Mouse (Mus musculus): ENCODE data around the gene Rbak.

Gene Rbak

DNA sequence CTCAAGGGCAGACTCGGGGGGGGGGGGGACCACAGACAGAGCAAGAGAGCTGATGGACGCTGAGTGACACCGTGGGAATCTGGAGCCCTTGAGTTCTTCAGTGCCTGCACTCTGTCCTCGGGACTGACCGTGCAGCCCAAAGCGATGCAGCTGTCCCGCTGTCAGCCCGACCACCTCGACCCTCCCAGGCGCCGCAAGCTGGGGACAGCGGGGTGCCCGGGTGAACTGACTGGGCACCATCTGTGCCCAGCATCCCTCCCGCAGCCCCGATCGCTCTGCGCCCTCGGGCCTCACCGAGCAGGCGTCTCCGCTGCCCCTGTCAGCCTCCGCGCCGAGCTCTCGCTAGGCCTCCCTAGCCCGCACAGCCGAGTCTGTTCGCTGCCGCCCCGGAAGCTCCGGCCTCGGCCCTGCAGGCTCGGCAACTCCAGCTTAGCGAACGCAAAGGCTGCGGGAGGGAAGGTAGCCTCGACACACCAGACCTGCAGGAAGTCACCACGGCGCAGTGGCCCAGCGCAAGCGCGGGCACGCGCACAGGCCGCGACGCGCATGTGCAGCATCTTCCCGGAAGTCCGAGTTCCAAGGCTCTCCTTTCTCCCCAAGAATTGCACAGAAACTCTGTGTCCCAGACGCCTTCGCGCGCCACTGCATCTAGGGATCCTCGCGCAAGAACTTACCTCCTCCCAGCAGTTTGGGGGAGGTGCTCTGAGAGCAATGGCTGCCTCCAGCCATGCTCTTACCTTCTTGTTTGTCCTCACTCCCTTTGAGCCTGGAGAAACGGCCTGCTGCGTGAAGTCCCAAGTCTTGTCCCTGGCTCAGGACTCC, at the start of gene Rbak, which contains the start of gene Spdye4b:
Gene Rbak (minus strand): TSS at position 521 of the 822 bp plus-strand sequence.
Gene Spdye4b (plus strand): TSS at position 763 of the 822 bp plus-strand sequence.
- no peak for TF ChIP-seq GATA4 (IDR thresholded peaks at IDR 0.05; ENCODE audit: insufficient replicate concordance, low read length)

- TF ChIP-seq GATA4 (IDR thresholded peaks at IDR 0.05; ENCODE audit: insufficient replicate concordance, low read length), result no peak
Measured at GRCm38 (mm10) chr5:143226790-143227189, 46.2 kb upstream of the Rbak start, which contains the start of gene Spdye4a. TSS of gene Spdye4a (minus strand) at chr5:143226890.

GRCm38 (mm10) chr5:143222287-143222686, 41.7 kb upstream of the Rbak start:
- no peak for TF ChIP-seq GATA4 (IDR thresholded peaks at IDR 0.05; ENCODE audit: insufficient replicate concordance, low read length)

- no peak for TF ChIP-seq GATA4 (IDR thresholded peaks at IDR 0.05; ENCODE audit: insufficient replicate concordance, low read length)
Measured at GRCm38 (mm10) chr5:143220996-143221395, 40.4 kb upstream of the Rbak start.

GRCm38 (mm10) chr5:143213832-143214231, 33.3 kb upstream of the Rbak start:
- no peak for TF ChIP-seq GATA4 (IDR thresholded peaks at IDR 0.05; ENCODE audit: insufficient replicate concordance, low read length)

- no peak for TF ChIP-seq GATA4 (IDR thresholded peaks at IDR 0.05; ENCODE audit: insufficient replicate concordance, low read length)
Measured at GRCm38 (mm10) chr5:143205015-143205414, 24.4 kb upstream of the Rbak start.

DNA sequence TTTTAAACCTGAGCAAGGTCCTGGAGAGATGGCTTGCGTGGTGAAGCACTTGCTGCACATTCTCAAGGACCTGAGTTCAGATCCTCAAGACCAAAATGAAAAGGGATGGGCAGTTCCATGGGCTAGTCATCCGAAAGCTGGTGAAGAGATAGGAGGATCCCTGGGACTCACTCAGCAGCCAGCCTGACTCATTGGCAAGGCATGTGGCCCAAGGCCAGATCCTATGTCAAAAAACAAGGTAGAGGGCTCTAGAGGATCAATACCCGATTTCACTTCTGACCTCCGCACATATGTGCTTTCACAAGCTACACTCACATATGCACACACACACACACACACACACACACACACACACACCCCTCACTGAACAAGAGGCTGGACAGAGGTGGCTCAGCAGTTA, 15.9 kb upstream of the Rbak start:
- no peak for TF ChIP-seq GATA4 (IDR thresholded peaks at IDR 0.05; ENCODE audit: insufficient replicate concordance, low read length)

- TF ChIP-seq GATA4 (IDR thresholded peaks at IDR 0.05; ENCODE audit: insufficient replicate concordance, low read length), result no peak
Measured at GRCm38 (mm10) chr5:143195166-143195565, 14.6 kb upstream of the Rbak start.

DNA sequence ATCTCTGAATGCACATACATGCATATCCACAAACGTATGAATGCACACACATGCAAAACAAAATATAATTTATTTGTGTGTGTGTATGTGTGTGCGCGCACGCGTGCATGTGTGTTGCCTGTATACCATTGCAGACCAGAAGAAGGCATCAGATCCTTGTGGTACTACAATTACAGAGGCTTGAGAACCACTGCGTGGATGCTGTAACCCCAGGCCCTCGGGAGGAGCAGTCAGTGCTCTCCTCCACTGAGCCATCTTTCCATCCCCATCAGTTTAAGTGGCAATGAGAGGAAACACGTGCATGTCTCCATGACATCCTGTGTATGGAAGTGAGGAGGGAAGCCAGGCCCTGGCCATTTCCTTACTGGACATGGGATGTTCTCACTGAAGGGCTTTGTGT, 12.2 kb upstream of the Rbak start:
- no peak for TF ChIP-seq GATA4 (IDR thresholded peaks at IDR 0.05; ENCODE audit: insufficient replicate concordance, low read length)

GRCm38 (mm10) chr5:143179179-143179578, 1.4 kb downstream of the Rbak start:
- TF ChIP-seq GATA4 (IDR thresholded peaks at IDR 0.05; ENCODE audit: insufficient replicate concordance, low read length), result no peak

DNA sequence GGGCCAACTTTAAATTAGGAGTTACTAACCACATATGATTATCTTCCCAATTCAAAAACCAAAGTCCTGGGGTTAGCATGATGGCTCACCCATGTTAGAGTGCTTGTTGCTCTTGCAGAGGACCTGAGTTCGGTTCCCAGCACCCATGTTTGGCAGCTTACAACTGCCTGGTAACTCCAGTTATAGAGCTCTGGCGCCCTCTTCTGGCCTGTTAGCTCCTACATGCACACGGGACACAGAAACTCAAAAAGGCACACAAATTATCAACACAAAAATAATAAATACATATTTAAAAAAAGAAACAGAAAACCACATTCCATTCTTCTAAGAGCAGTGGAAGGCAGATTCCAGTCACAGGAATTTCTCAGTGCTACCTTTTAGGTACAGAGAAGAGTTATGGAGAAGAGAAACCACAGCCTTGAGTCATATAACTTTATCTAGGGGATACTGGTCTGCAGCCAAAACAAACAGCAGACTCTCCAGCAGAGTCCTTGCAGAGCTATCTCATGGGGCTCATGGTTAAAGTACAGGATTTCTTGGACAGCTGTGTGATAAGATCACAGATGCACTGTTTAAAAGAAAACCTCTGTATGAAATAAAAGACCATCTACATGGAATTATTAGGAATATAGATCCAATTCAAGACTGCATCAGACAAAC, 2.9 kb downstream of the Rbak start:
- no peak for TF ChIP-seq GATA4 (IDR thresholded peaks at IDR 0.05; ENCODE audit: insufficient replicate concordance, low read length)

DNA sequence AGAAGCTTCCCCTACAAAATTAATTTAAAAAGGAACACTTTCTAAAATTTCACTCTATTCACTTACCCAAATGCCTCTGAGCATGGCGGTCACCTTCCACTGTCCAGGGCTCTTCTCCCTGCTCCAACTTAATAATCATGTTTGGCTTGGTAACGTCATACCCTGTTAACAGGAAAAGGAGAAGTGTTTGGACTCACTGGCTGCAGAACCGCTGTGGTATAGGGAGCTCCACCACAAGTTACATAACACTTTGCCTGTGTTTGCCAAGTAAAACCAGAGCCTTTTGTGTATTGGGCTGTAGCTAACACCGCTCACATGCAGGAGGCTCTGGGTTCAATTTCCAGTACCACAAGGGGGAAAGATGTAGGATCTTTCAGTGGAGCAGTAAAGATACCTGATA, 4.6 kb downstream of the Rbak start:
- no peak for TF ChIP-seq GATA4 (IDR thresholded peaks at IDR 0.05; ENCODE audit: insufficient replicate concordance, low read length)

- TF ChIP-seq GATA4 (IDR thresholded peaks at IDR 0.05; ENCODE audit: insufficient replicate concordance, low read length), result no peak
Measured at GRCm38 (mm10) chr5:143165508-143166070, 15.0 kb downstream of the Rbak start.

DNA sequence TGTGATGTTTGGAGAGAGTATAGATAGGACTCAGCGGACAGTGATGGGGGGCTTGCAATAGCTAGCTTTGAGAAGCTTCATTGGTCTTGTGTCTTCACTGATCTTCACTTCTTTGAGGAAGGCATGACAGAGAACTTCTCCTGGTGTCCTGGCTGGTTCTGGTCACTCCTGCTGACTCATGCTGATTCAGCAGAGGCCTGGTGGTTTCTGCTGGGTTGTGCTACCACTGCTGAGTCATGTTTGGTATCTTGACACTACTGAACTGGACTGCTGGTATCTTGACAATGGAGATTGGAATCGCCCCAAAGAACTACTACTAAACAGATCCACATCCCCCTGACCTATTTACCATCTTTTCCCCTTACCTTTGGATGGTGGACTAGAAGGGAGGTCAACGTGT, 25.0 kb downstream of the Rbak start:
- no peak for TF ChIP-seq GATA4 (IDR thresholded peaks at IDR 0.05; ENCODE audit: insufficient replicate concordance, low read length)

- no peak for TF ChIP-seq GATA4 (IDR thresholded peaks at IDR 0.05; ENCODE audit: insufficient replicate concordance, low read length)
Measured at GRCm38 (mm10) chr5:143153756-143154155, 26.8 kb downstream of the Rbak start.

- TF ChIP-seq GATA4 (IDR thresholded peaks at IDR 0.05; ENCODE audit: insufficient replicate concordance, low read length), result no peak
Measured at GRCm38 (mm10) chr5:143150044-143150443, 30.5 kb downstream of the Rbak start.

All from liver, adult (tissue).